Mouse (Mus musculus): ENCODE data around the gene Ppil2. TPM values are rescaled to one million over a fixed set of nuclear protein-coding genes. Genes with fewer than 3 reads are reported as not detected.

Gene Ppil2
- polyA plus RNA-seq, 1 experiment from 2014 or later, result 157 TPM

DNA sequence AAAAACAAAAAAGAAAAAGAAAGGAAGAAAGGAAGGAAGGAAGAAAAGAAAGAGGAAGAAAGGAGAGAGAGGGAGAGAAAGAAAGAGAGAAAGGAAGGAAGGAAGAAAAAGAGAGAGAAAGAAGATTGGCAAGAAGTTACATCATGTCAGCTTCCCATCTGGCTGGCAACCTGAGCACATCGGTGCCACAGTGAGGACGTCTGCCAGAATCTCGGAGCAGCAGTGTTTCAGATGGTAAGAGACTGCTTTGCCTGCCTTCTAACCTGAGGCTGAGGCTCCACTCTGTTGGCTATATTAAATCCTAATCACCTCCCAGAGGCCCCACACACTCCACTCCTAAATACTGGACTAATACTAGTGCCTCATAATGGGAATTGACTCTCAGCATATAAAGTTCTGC is 57.2 kb downstream of the Ppil2 start:
- H3K9me3 ChIP-seq (replicated peaks), result no peaks in the 10 kb centered on the region
- H3K27ac ChIP-seq, result no peak overlapping the region
- no peak overlapping the region for H3K9ac ChIP-seq
- peaks cover 10% of the 10 kb centered on the region; the same call in 1 of the 2 replicates for H3K4me1 ChIP-seq
- peaks cover 4% of the 10 kb centered on the region; the same call in 1 of the 2 replicates for H3K36me3 ChIP-seq
- ATAC-seq (ENCODE audit: low FRiP score), result no peak
- 78% methylated on average over 3 of the region's 3 CpGs for WGBS
- no peaks in the 10 kb centered on the region for H3K27me3 ChIP-seq
- H3K4me2 ChIP-seq (replicated peaks), result no peak overlapping the region
- no peak overlapping the region for H3K4me3 ChIP-seq

DNA sequence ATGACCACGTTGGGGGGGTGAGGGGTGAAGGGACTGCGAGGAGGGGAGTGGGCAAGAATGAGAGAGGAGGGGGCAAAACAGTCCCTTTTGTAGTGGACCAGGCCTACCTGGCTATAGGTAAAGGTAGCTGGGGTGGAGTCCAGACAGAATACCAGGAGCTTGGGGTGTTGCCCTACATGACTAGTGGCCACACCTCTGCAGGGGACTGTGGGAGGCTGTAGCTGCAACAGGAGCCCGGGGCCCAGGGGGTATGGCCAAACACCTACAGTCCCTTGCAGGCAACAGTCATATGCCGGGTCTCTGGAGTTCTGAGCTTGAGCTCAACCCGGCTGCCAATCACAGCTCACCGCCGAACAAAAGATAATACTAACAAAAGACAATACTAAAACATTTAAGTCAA is 59.0 kb downstream of the Ppil2 start:
- H3K4me2 ChIP-seq (replicated peaks), result no peak overlapping the region
- no peak overlapping the region for H3K4me3 ChIP-seq
- no peaks in the 10 kb centered on the region for H3K27me3 ChIP-seq
- H3K9ac ChIP-seq, result no peak overlapping the region
- no peaks in the 10 kb centered on the region for H3K9me3 ChIP-seq (replicated peaks)
- H3K27ac ChIP-seq, result no peak overlapping the region
- 79% methylated on average over 7 of the region's 7 CpGs for WGBS
- peak; percentile 8; the same call in 1 of the 2 replicates for ATAC-seq (ENCODE audit: low FRiP score)
- H3K4me1 ChIP-seq, result peaks cover 10% of the 10 kb centered on the region; the same call in 1 of the 2 replicates
- peaks cover 21% of the 10 kb centered on the region for H3K36me3 ChIP-seq

DNA sequence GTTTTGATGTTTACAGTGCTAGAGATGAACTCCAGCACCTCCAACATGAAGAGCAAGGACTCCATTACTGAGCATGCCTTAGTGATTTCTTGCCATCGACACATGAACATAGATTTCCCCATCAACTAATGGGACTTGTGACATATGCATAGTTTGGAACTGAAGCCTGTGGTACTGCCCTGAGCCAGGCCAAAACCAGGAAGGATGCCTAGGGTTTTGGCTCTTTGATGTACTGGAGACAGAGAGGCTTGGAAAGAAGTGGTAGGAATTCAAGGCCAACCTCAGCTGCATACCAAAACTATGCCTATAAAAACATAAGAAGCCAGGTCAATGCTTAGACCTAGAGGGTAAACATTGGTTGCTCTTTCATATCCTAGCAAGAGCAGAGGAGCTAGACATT is 61.2 kb downstream of the Ppil2 start:
- Histone ChIP-seq H3K4me1 (0 out of 2 replicates have a peak, but pooled peaks cover 9% of the 10 kb centered on the region), H3K9ac (no peak overlapping the region), H3K9me3 (replicated peaks) (no peaks in the 10 kb centered on the region), H3K27me3 (no peaks in the 10 kb centered on the region), H3K36me3 (peaks cover 27% of the 10 kb centered on the region), H3K27ac (no peak overlapping the region), H3K4me2 (replicated peaks) (no peak overlapping the region), H3K4me3 (no peak overlapping the region)
- ATAC-seq (ENCODE audit: low FRiP score), result no peak
- 96% methylated on average over 1 of the region's 1 CpGs for WGBS

DNA sequence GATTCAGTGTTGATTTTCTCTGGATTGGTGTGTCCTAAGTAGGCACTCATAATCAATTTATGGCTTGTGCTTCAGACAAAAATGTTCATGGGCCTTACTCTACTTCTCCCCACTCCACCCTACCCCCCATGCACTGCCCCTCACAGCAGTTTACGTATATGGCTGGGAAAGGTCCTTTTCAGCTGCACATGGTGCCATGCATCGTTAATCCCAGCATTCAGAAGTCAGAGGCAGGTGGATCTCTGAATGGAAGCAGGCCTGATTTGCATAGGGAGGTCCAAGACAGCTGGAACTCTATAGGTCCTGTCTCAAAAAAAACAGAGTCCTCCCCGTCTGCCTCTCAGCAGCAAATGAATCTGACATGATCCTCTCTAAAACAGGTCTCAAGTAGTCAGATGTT is 65.8 kb downstream of the Ppil2 start:
- H3K9ac ChIP-seq, result no peak overlapping the region
- ATAC-seq (ENCODE audit: low FRiP score), result 0 out of 2 replicates have a peak, but pooled peaks have one; percentile 35
- peaks cover 71% of the 10 kb centered on the region for H3K36me3 ChIP-seq
- peaks cover 5% of the 10 kb centered on the region; the same call in 1 of the 2 replicates for H3K4me1 ChIP-seq
- WGBS, result 38% methylated on average over 3 of the region's 3 CpGs
- no peaks in the 10 kb centered on the region for H3K9me3 ChIP-seq (replicated peaks)
- H3K27ac ChIP-seq, result no peak overlapping the region
- no peak overlapping the region for H3K4me2 ChIP-seq (replicated peaks)
- no peak overlapping the region for H3K4me3 ChIP-seq
- H3K27me3 ChIP-seq, result no peaks in the 10 kb centered on the region

DNA sequence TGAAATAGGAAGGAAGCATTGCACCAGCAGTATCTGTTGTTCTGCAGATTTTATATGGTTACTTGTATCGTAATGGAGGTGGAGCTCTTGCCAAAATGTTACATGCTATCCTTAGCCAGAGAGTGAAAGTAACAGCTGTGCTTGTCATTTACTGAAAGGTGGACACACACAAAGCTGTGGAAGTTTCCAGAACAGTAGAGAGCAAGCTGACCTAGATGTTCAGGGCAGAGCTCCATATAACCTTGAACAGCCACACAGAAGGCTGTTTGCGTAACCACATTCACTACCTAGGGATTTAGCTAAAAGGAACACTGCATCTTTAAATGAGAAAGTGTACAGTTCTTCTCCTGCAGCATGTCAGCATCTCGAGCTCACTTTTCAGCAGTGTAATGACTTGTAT is 66.7 kb downstream of the Ppil2 start:
- no peak overlapping the region for H3K4me3 ChIP-seq
- WGBS, result 92% methylated on average over 3 of the region's 3 CpGs
- ATAC-seq (ENCODE audit: low FRiP score), result no peak
- no peak overlapping the region for H3K27ac ChIP-seq
- no peak overlapping the region for H3K4me2 ChIP-seq (replicated peaks)
- H3K27me3 ChIP-seq, result no peaks in the 10 kb centered on the region
- peaks cover 78% of the 10 kb centered on the region for H3K36me3 ChIP-seq
- no peaks in the 10 kb centered on the region for H3K9me3 ChIP-seq (replicated peaks)
- H3K9ac ChIP-seq, result no peak overlapping the region
- peaks cover 5% of the 10 kb centered on the region; the same call in 1 of the 2 replicates for H3K4me1 ChIP-seq

DNA sequence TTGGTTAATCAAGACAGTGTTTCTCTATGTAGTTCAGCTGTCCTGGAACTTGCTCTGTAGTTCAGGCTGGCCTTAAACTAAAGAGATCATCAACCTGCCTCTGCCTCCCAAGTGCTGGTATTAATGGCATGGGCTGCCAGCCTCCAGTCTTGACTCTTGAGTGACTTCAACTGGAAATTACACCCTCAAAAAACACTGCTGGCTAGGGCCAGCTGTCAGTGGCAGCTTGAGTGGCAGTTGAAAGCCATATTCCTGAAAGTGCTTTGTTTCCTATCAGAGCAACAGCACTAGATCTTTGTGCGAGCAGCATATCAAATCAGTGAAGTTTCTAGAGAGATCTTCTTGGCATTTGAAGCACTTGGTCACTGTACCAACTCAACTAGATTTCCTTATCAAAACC is 69.6 kb downstream of the Ppil2 start:
- Histone ChIP-seq H3K4me1 (peaks cover 5% of the 10 kb centered on the region; the same call in 1 of the 2 replicates), H3K27ac (no peak overlapping the region), H3K9me3 (replicated peaks) (no peaks in the 10 kb centered on the region), H3K27me3 (no peaks in the 10 kb centered on the region), H3K9ac (no peak overlapping the region), H3K36me3 (peaks cover 76% of the 10 kb centered on the region), H3K4me2 (replicated peaks) (no peak overlapping the region), H3K4me3 (no peak overlapping the region)
- ATAC-seq (ENCODE audit: low FRiP score), result no peak
- WGBS, result 90% methylated on average over 1 of the region's 1 CpGs

DNA sequence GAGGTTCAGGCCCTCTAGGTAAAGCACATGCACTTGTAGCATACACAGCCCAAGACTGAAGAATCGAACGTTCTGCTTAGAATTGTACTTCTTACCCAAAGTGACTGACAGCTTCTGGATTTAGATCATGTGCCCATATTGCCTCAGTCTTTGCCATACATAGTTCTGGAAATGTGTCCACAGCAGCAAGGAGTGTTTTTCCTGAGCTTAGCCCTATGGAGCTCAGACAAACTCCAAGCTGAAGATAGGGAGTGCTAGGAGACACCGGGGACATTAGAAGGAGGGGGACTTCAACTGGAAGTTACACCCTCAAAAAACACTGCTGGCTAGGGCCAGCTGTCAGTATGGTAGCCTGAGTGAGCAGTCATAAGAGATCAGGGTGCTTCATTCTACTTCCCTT is 70.3 kb downstream of the Ppil2 start:
- H3K36me3 ChIP-seq, result peaks cover 81% of the 10 kb centered on the region
- no peaks in the 10 kb centered on the region for H3K9me3 ChIP-seq (replicated peaks)
- H3K4me2 ChIP-seq (replicated peaks), result no peak overlapping the region
- no peak for ATAC-seq (ENCODE audit: low FRiP score)
- no peak overlapping the region for H3K27ac ChIP-seq
- WGBS, result 94% methylated on average over 3 of the region's 3 CpGs
- no peak overlapping the region for H3K9ac ChIP-seq
- peaks cover 5% of the 10 kb centered on the region; the same call in 1 of the 2 replicates for H3K4me1 ChIP-seq
- H3K27me3 ChIP-seq, result no peaks in the 10 kb centered on the region
- no peak overlapping the region for H3K4me3 ChIP-seq

MicroRNAs within 50 kb of the gene (microRNA counts, 519-probe panel; counts per million panel counts)
- microRNA mmu-miR-130b (4,966 counts per million, percentile 92 among the panel's probes with 10 or more counts), microRNA mmu-miR-301b (4,643 counts per million, percentile 88 among the panel's probes with 10 or more counts)

Small RNAs within 50 kb of the gene (microRNA-seq; reads per million reads assigned to microRNA genes)
- 9,750 reads per million, percentile 94 among the genes with 10 or more reads in this experiment for gene Mir130b
- gene Mir301b, result 300 reads per million, percentile 61 among the genes with 10 or more reads in this experiment

Other genes with a start within 250 kb of the Ppil2 start
- not detected in 2 replicates for gene Igll1, start 247.3 kb downstream of the Ppil2 start, polyA plus RNA-seq (2016; fragmentation: Nextera tagmentation; extraction: Ambion mirVana)
- 74.2 and 81.7 TPM in 2 replicates for gene Top3b, start 240.5 kb downstream of the Ppil2 start, polyA plus RNA-seq (2016; fragmentation: Nextera tagmentation; extraction: Ambion mirVana)
- gene Vpreb1, start 240.4 kb downstream of the Ppil2 start, polyA plus RNA-seq (2016; fragmentation: Nextera tagmentation; extraction: Ambion mirVana), result 1.6 and 2.5 TPM in 2 replicates
- 36.3 and 37.9 TPM in 2 replicates for gene Ppm1f, start 214.8 kb downstream of the Ppil2 start, polyA plus RNA-seq (2016; fragmentation: Nextera tagmentation; extraction: Ambion mirVana)
- 162 and 163 TPM in 2 replicates for gene Mapk1, start 127.9 kb downstream of the Ppil2 start, polyA plus RNA-seq (2016; fragmentation: Nextera tagmentation; extraction: Ambion mirVana)
- 96.2 and 105 TPM in 2 replicates for gene Ypel1, start 41.6 kb downstream of the Ppil2 start, polyA plus RNA-seq (2016; fragmentation: Nextera tagmentation; extraction: Ambion mirVana)
- gene 2610318N02Rik, start 13.9 kb upstream of the Ppil2 start, polyA plus RNA-seq (2016; fragmentation: Nextera tagmentation; extraction: Ambion mirVana), result 55.0 and 60.0 TPM in 2 replicates
- gene Sdf2l1, start 21.1 kb upstream of the Ppil2 start, polyA plus RNA-seq (2016; fragmentation: Nextera tagmentation; extraction: Ambion mirVana), result 57.6 and 67.0 TPM in 2 replicates
- gene Ydjc, start 33.4 kb upstream of the Ppil2 start, polyA plus RNA-seq (2016; fragmentation: Nextera tagmentation; extraction: Ambion mirVana), result 14.0 and 17.5 TPM in 2 replicates
- 0.79 and 1.6 TPM in 2 replicates for gene Ccdc116, start 36.0 kb upstream of the Ppil2 start, polyA plus RNA-seq (2016; fragmentation: Nextera tagmentation; extraction: Ambion mirVana)
- 346 and 373 TPM in 2 replicates for gene Ube2l3, start 91.4 kb upstream of the Ppil2 start, polyA plus RNA-seq (2016; fragmentation: Nextera tagmentation; extraction: Ambion mirVana)
- gene Rimbp3, start 97.3 kb upstream of the Ppil2 start, polyA plus RNA-seq (2016; fragmentation: Nextera tagmentation; extraction: Ambion mirVana), result 1.3 and 2.0 TPM in 2 replicates
- 12.3 and 13.8 TPM in 2 replicates for gene Hic2, start 122.3 kb upstream of the Ppil2 start, polyA plus RNA-seq (2016; fragmentation: Nextera tagmentation; extraction: Ambion mirVana)
- 19.6 and 23.0 TPM in 2 replicates for gene Tmem191c, start 164.8 kb upstream of the Ppil2 start, polyA plus RNA-seq (2016; fragmentation: Nextera tagmentation; extraction: Ambion mirVana)
- 0.33 and 0.43 TPM in 2 replicates for gene Serpind1, start 220.1 kb upstream of the Ppil2 start, polyA plus RNA-seq (2016; fragmentation: Nextera tagmentation; extraction: Ambion mirVana)

Data from hindbrain, embryonic 12.5 days (tissue).